Mouse (Mus musculus) lung, embryonic 15.5 days (tissue): Measurements from ENCODE around the gene Ptch1. TPM values are rescaled to one million over a fixed set of nuclear protein-coding genes. Genes with fewer than 3 reads are reported as not detected.
A peak's percentile ranks its signal among the peaks of the same experiment; 100 is the strongest.

Experiments used
- ATAC-seq: fragments of 200-750 bp; cut with Nextera tagmentation; 2 replicates; pipeline ENCODE4 v1.8.0; 2017; ENCODE audit warnings: moderate number of reproducible peaks, borderline replicate concordance; ENCODE audit not compliant: low FRiP score, low TSS enrichment; ENCODE audit errors: extremely low read depth
- H3K27ac ChIP-seq: fragments of 300-500 bp; sonication (generic); 2 replicates; pipeline ENCODE4 v1.5.1; 2015; ENCODE audit warnings: moderate library complexity, mild to moderate bottlenecking, inconsistent platforms
- H3K27me3 ChIP-seq: fragments of 300-500 bp; sonication (generic); 2 replicates; pipeline ENCODE4 v1.6.1; 2015; ENCODE audit warnings: inconsistent platforms
- H3K36me3 ChIP-seq: fragments of 300-500 bp; sonication (generic); 2 replicates; pipeline ENCODE4 v1.6.1; 2015; ENCODE audit warnings: inconsistent platforms
- H3K4me1 ChIP-seq: fragments of 300-500 bp; sonication (generic); 2 replicates; pipeline ENCODE4 v1.6.1; 2015; ENCODE audit warnings: inconsistent platforms
- H3K4me2 ChIP-seq: fragments of 300-500 bp; sonication (generic); 2 replicates; pipeline ENCODE4 v1.6.1; 2015; ENCODE audit warnings: inconsistent platforms, mild to moderate bottlenecking, moderate library complexity
- H3K4me3 ChIP-seq: fragments of 300-500 bp; sonication (generic); 2 replicates; pipeline ENCODE4 v1.5.1; 2015; ENCODE audit warnings: mild to moderate bottlenecking, inconsistent platforms
- H3K9ac ChIP-seq: fragments of 300-500 bp; sonication (generic); 2 replicates; pipeline ENCODE4 v1.6.1; 2015; ENCODE audit warnings: inconsistent platforms
- H3K9me3 ChIP-seq: fragments of 300-500 bp; sonication (generic); 2 replicates; pipeline ENCODE4 v1.6.1; 2016; ENCODE audit warnings: inconsistent platforms
- WGBS: fragments of 180-500 bp; shearing (Covaris S2); methylation state at CpG from one replicate; pipeline ENCODE4 v1.1.7; 2015; 5-methylcytosine and 5-hydroxymethylcytosine counted together
- polyA plus RNA-seq: library from polyadenylated mRNA; unstranded; fragments of >200 nt; fragmentation: Nextera tagmentation; extraction: Ambion mirVana; gene quantifications from 2 replicates; pipeline ENCODE4 v1.2.1, GENCODE M21; 2015

The Ptch1 gene
- polyA plus RNA-seq, 1 experiment from 2014 or later = 36.8 TPM

DNA sequence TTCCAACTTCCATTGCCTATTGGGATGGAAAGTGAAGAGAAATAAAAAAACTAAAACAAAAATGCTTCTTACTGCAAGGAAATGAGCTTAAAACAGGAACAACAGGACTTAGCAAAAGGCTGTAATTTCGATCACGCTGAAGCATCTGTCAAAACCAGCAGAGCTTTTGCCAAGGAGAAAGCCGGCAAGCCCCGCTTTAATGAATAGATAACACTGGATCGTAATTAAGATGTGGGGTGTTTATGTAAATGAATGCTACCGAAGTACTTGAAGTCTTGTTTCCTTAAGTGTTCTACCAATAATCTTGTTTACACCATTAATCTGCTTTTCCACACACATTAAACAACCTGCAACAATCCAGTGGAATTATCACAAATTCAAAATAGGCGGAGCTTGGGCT is 28.1 kb downstream of the Ptch1 start:
- Histone ChIP-seq H3K9ac (no peak overlapping the region), H3K36me3 (peaks cover 64% of the 10 kb centered on the region), H3K9me3 (no peaks in the 10 kb centered on the region), H3K4me3 (no peak overlapping the region), H3K27ac (0 out of 2 replicates have a peak overlapping the region, but pooled peaks have one; percentile 41), H3K4me2 (no peak overlapping the region; the same call in 1 of the 2 replicates), H3K27me3 (no peaks in the 10 kb centered on the region), H3K4me1 (peaks cover 56% of the 10 kb centered on the region)
- no peak for ATAC-seq
- 48% methylated on average over 7 of the region's 7 CpGs for WGBS

GRCm38 (mm10) chr13:63544967-63545253 is 28.5 kb downstream of the Ptch1 start:
- WGBS = 16% methylated on average over 5 of the region's 5 CpGs
- Histone ChIP-seq H3K4me1 (peaks cover 52% of the 10 kb centered on the region), H3K27ac (peak overlapping the region; percentile 37; the same call in 1 of the 2 replicates), H3K27me3 (no peaks in the 10 kb centered on the region), H3K4me3 (no peak overlapping the region), H3K9me3 (no peaks in the 10 kb centered on the region), H3K36me3 (peaks cover 66% of the 10 kb centered on the region), H3K9ac (no peak overlapping the region), H3K4me2 (no peak overlapping the region)
- ATAC-seq = no peak

DNA sequence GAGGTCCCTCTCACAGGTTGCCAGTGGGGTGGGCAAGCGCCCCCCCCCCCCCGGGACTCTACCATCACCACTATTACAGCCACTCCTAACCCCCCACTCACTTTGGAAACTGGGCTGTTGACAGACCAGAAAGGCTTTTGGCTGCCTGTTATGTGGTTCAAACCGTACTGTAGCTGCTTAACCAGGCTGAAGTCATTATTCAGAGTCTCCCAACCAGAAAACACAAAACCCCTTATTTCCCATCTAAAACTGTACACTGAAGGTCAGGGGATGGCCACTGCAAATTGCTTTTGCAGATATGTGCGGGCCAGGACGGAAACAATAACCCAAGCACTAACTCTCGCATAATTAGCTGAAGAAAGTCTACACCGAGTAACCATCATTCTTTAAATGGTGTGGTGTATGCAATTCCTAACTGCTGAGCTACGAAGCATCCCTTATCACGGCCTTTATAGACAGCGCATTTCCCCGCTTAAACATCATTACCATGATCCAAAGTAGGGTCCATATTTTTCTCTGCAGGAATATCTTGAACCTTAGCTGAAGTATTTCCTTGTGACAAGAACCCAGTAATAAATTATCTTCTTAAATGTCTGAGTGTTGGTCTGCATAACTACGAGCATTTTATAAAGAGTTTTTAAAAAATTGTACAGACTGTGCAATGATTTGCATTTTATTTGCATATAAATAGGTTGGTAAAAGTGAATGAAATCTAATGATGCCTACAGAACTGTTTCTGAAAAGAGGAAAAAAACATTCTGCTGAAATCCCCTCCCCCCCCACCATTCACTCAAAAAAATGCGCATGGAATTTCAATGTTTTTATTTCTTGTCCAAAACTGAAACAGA is 29.1 kb downstream of the Ptch1 start:
- no peak overlapping the region for H3K4me3 ChIP-seq
- peaks cover 71% of the 10 kb centered on the region for H3K36me3 ChIP-seq
- no peaks in the 10 kb centered on the region for H3K9me3 ChIP-seq
- H3K27ac ChIP-seq = no peak overlapping the region
- no peaks in the 10 kb centered on the region for H3K27me3 ChIP-seq
- 60% methylated on average over 13 of the region's 13 CpGs for WGBS
- no peak overlapping the region for H3K4me2 ChIP-seq
- no peak overlapping the region for H3K9ac ChIP-seq
- H3K4me1 ChIP-seq = peaks cover 47% of the 10 kb centered on the region
- ATAC-seq = no peak

- Histone ChIP-seq H3K4me2 (no peak overlapping the region), H3K27me3 (no peaks in the 10 kb centered on the region), H3K4me3 (no peak overlapping the region), H3K9me3 (no peaks in the 10 kb centered on the region), H3K9ac (no peak overlapping the region), H3K27ac (no peak overlapping the region), H3K4me1 (peaks cover 38% of the 10 kb centered on the region), H3K36me3 (peaks cover 79% of the 10 kb centered on the region)
- no peak for ATAC-seq
- WGBS = 53% methylated on average over 6 of the region's 6 CpGs
Observed at GRCm38 (mm10) chr13:63543459-63543858, 29.9 kb downstream of the Ptch1 start.

GRCm38 (mm10) chr13:63542796-63543384 is 30.5 kb downstream of the Ptch1 start:
- H3K27ac ChIP-seq = no peak overlapping the region
- no peak for ATAC-seq
- H3K9ac ChIP-seq = no peak overlapping the region
- no peaks in the 10 kb centered on the region for H3K27me3 ChIP-seq
- H3K4me2 ChIP-seq = no peak overlapping the region
- H3K9me3 ChIP-seq = no peaks in the 10 kb centered on the region
- no peak overlapping the region for H3K4me3 ChIP-seq
- peaks cover 80% of the 10 kb centered on the region for H3K36me3 ChIP-seq
- WGBS = 84% methylated on average over 3 of the region's 3 CpGs
- peaks cover 32% of the 10 kb centered on the region for H3K4me1 ChIP-seq

DNA sequence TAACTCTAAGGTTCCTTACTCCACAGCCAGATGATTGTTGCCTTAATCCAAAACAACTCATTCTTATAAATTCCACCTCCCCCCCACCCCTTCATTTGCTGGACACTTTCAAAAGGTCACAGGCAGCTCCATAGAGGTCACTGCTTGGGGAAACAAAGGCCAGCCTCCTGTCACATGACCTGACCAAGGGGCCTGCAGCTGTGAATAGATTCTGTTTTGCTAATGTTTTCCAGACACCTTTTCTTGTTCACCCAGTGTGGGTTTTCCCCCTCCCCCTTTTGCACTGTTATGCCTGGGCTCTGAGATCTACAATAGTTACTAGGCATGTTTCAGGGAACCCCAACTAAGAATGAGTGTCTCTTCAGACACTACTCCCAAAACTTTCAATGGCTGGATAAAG is 31.9 kb downstream of the Ptch1 start:
- Histone ChIP-seq H3K9ac (no peak overlapping the region), H3K9me3 (no peaks in the 10 kb centered on the region), H3K4me2 (no peak overlapping the region), H3K27ac (no peak overlapping the region), H3K4me3 (no peak overlapping the region), H3K27me3 (no peaks in the 10 kb centered on the region), H3K4me1 (peaks cover 26% of the 10 kb centered on the region), H3K36me3 (peaks cover 91% of the 10 kb centered on the region)
- ATAC-seq = no peak

GRCm38 (mm10) chr13:63540584-63540983 is 32.8 kb downstream of the Ptch1 start:
- H3K9ac ChIP-seq = no peak overlapping the region
- H3K27me3 ChIP-seq = no peaks in the 10 kb centered on the region
- H3K27ac ChIP-seq = no peak overlapping the region
- no peak overlapping the region for H3K4me3 ChIP-seq
- no peak overlapping the region for H3K4me2 ChIP-seq
- H3K4me1 ChIP-seq = peaks cover 28% of the 10 kb centered on the region
- H3K9me3 ChIP-seq = no peaks in the 10 kb centered on the region
- no peak for ATAC-seq
- peaks cover 97% of the 10 kb centered on the region for H3K36me3 ChIP-seq
- 81% methylated on average over 12 of the region's 12 CpGs for WGBS

- H3K27me3 ChIP-seq = no peaks in the 10 kb centered on the region
- peaks cover 97% of the 10 kb centered on the region for H3K36me3 ChIP-seq
- WGBS = 48% methylated on average over 4 of the region's 4 CpGs
- H3K4me3 ChIP-seq = no peak overlapping the region
- H3K9me3 ChIP-seq = no peaks in the 10 kb centered on the region
- H3K9ac ChIP-seq = no peak overlapping the region
- H3K4me1 ChIP-seq = peaks cover 51% of the 10 kb centered on the region
- no peak overlapping the region for H3K4me2 ChIP-seq
- peak overlapping the region; percentile 66 for H3K27ac ChIP-seq
- ATAC-seq = 0 out of 2 replicates have a peak, but pooled peaks have one; percentile 37
Observed at GRCm38 (mm10) chr13:63534981-63535380, 38.4 kb downstream of the Ptch1 start.

GRCm38 (mm10) chr13:63530857-63531256 is 42.5 kb downstream of the Ptch1 start:
- ATAC-seq = no peak
- 66% methylated on average over 9 of the region's 9 CpGs for WGBS
- H3K36me3 ChIP-seq = peaks cover 88% of the 10 kb centered on the region
- no peak overlapping the region for H3K4me3 ChIP-seq
- no peak overlapping the region for H3K4me2 ChIP-seq
- peaks cover 79% of the 10 kb centered on the region for H3K4me1 ChIP-seq
- H3K27me3 ChIP-seq = no peaks in the 10 kb centered on the region
- H3K27ac ChIP-seq = peak overlapping the region; percentile 63
- no peak overlapping the region for H3K9ac ChIP-seq
- H3K9me3 ChIP-seq = no peaks in the 10 kb centered on the region

DNA sequence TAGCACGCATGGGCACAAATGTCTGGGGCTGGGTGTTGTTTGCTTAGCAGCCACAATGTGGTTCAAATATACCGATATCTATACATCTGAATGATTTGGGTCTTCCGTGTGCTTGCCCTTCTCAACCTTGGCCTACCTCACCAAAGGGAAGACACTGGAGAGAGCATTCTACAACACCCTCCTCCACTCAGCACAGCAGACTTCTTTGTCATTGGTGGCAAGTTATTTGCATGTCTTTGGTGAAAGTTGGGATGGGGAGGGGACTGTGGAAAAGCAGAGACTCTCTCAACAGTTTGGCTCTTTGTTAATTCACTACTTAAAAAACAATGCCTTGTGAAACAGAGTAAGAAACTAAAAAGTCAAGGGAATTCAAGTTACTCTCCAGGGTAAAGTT is 43.0 kb downstream of the Ptch1 start:
- ATAC-seq = no peak
- Histone ChIP-seq H3K4me2 (no peak overlapping the region), H3K27me3 (no peaks in the 10 kb centered on the region), H3K4me1 (peaks cover 79% of the 10 kb centered on the region), H3K9ac (no peak overlapping the region), H3K9me3 (no peaks in the 10 kb centered on the region), H3K4me3 (no peak overlapping the region), H3K27ac (peak overlapping the region; percentile 63), H3K36me3 (peaks cover 84% of the 10 kb centered on the region)
- 48% methylated on average over 3 of the region's 3 CpGs for WGBS

DNA sequence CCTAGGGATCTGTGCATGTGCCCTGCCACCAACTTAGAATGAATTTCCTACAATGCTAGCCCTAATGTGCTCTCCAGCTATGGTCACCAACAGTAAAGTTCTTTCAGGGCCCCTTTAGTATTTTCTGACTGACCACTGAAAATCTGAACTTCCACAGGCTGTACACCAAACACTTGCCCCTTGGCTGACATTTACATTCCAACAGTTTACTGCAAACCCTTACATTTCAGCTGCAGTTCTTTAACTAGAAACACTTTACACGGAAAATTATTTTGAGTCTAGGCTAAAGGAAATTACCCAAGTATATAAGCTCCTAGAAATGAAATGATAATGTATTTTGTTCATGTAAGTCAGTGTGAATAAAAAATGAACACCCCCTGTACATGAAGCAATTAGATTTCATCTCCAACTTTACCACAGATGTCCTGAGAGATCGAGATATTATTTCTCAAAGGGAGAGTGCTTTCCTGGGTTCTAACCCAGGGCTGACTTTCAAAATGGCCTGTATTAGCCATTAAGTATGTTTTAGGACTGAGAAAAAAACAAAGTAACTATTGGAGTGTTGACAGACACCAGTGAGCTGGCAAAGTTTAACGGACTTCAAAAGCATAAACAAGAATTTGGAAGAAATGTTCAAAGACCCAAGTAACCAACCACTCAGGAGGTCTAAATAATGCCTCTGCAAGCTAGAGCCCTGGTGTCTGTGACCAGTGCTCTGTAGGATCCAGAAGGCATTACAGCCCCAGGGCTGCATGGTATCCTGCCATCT is 43.6 kb downstream of the Ptch1 start:
- 31% methylated on average over 3 of the region's 3 CpGs for WGBS
- H3K4me2 ChIP-seq = no peak overlapping the region
- no peak overlapping the region for H3K4me3 ChIP-seq
- no peaks in the 10 kb centered on the region for H3K27me3 ChIP-seq
- peaks cover 82% of the 10 kb centered on the region for H3K4me1 ChIP-seq
- H3K9me3 ChIP-seq = no peaks in the 10 kb centered on the region
- H3K27ac ChIP-seq = peak overlapping the region; percentile 63
- no peak overlapping the region for H3K9ac ChIP-seq
- peaks cover 83% of the 10 kb centered on the region for H3K36me3 ChIP-seq
- no peak for ATAC-seq

GRCm38 (mm10) chr13:63528852-63529251 is 44.5 kb downstream of the Ptch1 start:
- Histone ChIP-seq H3K4me2 (no peak overlapping the region), H3K4me3 (no peak overlapping the region), H3K36me3 (peaks cover 83% of the 10 kb centered on the region), H3K27me3 (no peaks in the 10 kb centered on the region), H3K9ac (no peak overlapping the region), H3K27ac (peak overlapping the region; percentile 63), H3K4me1 (peaks cover 84% of the 10 kb centered on the region), H3K9me3 (no peaks in the 10 kb centered on the region)
- 28% methylated on average over 2 of the region's 2 CpGs for WGBS
- ATAC-seq = no peak
